Mouse (Mus musculus): ENCODE data around the gene Zfp629.

The Zfp629 gene

DNA sequence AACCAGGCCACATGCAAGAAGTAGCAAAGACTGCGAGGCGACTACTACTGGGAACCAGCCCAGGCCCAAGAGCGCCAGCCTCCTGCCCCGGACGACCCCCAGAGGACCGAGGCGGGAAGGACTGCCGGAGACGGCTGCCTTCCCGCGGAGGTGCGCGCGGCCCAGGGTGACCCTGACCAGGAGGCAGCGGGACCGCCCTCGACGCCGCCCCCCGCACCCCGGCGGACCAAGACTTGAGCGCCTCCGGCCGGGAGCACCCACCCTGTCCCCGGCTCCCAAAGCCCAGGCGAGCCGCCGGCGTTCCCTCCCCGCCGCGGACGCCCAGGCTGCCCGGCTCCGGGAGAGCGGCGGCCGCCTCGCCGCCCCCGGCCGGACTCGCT is 1.1 kb downstream of the Zfp629 start:
- DNase-seq (ENCODE audit: low read depth, low spot score), result no peak

DNA sequence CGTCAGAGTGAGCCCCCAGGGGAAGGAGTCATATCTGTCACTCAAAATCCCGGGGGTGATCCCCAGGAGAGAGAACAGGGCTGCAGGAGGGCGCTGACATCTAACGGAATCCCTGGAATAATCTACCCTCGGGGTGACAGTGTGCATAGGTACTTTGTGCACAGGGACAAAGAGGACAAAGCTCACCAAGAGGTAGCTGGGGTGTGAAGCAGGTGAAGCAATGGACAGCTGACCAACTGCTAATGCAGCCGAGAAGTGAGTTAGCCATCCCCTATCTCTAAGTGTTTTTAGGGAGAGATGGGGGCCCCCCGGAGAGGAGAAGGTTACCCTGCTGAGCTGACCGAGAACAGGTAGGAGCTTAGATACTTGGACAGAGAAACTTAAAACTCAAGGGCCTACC is 1.5 kb downstream of the Zfp629 start:
- DNase-seq (ENCODE audit: low read depth, low spot score), result no peak

DNA sequence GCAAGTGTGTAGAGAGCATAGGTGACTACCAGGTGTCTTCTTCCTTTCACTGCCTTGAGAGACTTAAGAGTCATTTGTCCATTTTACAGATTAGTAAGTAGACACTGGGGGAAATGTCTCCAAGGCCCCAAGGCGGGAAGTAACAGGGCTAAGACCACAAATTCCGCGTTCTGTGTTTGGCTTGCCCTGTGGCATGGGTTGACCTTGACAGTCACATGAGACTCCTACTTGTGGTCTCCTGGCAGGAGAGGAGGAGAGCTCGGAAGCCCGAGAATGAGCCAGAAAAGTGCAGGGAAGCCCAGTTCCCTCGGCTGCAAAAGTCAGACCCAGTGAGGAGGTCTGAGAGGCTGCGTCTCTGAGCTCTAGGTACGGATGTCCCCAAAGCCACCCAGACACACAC is 2.1 kb downstream of the Zfp629 start:
- no peak for DNase-seq (ENCODE audit: low read depth, low spot score)

DNA sequence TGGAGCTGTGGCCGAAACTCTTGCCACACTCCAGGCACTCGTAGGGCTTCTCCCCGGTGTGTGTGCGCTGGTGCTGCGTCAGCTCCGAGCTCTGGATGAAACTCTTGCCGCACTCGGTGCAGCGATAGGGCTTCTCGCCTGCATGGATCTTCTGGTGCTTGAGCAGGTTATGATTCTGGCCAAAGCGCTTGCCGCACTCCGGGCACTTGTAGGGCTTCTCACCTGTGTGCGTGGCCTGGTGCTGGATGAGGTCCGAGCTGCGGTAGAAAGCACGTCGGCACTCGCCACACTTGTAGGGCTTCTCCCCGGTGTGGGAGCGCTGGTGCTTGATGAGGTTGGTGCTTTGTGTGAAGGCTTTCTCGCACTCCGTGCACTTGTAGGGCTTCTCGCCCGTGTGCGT is 4.0 kb downstream of the Zfp629 start:
- DNase-seq (ENCODE audit: low read depth, low spot score), result peak; percentile 61

DNA sequence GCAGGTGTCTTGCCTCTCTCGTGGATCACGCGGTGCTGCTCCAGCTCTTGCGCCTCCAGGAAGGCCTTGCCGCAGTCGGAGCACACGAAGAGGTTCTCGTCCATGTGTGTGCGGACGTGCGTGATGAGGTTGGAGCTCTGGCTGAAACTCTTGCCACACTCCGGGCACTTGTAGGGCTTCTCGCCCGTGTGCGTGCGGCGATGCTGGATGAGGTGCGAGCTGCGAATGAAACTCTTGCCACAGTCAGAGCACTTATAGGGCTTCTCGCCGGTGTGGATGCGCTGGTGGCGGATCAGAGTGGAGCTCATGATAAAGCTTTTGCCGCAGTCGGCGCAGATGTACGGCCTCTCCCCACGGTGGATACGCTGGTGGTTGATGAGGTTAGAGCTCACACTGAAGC is 4.6 kb downstream of the Zfp629 start:
- peak; percentile 41 for DNase-seq (ENCODE audit: low read depth, low spot score)

DNA sequence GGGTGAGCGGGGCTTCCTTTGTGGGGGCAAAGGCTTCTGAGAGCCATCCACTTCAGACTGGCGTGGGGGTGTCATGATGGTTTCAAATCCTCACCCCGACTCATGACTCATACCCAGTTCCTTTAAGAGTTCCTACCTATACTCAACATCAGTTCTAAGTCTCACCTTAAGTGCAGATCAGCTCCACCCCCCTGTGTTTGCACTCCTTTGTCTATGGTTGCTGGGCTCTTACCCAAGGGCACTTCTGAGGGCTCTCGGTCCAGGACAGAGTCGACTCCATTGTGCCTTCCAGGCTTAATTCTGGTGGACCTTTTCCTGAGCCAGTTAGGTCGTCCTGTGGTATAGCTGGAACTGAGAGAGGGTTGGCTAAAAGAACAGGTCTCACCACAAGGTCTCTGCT is 8.4 kb downstream of the Zfp629 start:
- DNase-seq (ENCODE audit: low read depth, low spot score), result no peak

DNA sequence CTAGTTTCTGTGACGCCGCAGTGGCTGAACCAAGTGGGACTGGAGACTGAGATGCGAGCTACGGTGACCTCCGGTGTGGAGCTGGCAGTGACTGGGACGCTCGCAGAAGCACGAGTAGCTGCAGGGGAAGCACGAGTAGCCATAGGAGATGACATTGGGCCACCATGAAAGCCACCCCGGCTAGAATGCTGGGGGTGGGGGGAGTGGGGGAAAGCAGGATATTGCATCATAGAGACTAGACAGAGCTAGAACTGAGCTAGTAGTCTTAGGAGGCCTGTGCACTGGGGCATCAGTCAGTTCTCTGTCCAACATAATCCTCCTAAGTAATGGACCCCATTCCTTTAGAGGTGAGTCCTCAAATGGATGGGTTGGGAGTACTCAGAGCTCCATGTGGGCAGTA is 11.3 kb downstream of the Zfp629 start:
- no peak for DNase-seq (ENCODE audit: low read depth, low spot score)

DNA sequence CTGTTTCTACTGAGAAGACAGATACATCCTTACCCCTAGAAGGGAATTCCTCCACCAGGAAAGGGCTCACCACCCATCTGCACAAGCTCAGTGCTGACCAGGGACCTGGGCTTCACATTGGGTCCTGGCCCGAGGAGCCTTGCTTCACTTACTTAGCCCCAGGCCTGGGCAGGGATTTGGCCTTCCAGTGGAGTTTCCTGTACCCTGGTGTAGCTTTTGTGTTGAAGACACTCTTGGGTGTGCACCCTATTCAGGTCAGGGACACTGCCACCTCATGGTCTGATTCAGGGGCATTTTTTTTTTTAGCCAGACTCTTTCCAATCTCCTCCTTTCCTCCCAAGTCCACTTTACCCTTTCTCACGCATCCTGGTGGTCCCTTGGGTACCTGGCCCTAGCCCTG is 12.7 kb downstream of the Zfp629 start:
- no peak for DNase-seq (ENCODE audit: low read depth, low spot score)

DNA sequence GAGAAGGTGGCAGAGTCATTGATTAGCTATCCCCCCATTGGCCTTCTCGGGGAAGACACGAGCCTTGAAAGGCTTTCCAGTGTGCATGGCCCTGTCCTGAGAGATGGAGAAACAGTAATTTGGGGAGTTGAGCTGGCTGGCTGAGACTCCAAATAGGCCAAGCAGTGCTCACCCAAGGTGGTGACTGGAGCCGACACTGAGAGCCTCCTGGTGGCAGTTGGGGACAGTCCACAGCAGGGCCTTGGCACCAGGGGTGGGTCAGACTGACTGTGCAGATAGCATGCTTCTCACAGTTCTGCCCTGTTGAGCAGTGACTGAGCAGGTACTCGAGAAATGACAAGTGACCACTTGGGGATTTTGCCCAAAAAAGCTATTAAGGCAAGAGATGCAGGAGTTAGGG is 13.9 kb downstream of the Zfp629 start:
- DNase-seq (ENCODE audit: low read depth, low spot score), result no peak

DNA sequence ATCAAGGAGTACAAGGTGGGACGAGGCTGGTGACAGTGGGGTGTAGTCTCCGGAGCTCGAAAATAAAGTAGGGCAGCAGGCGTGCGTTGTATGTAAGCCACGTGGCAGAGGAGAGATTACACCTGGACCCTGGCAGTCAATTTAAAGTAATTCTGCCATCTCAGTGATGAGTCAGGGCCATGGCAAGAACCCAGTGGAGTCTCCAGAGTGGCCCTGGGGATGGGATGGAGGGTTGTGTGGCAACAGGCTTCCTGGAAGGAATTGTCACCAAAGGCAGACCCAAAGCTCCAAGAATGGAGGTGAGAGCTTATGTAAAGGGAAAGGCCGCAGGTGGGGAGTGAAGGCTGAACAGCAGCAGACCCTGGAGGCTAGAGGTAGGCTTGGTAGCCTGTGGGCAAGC is 15.0 kb downstream of the Zfp629 start:
- DNase-seq (ENCODE audit: low read depth, low spot score), result no peak

DNA sequence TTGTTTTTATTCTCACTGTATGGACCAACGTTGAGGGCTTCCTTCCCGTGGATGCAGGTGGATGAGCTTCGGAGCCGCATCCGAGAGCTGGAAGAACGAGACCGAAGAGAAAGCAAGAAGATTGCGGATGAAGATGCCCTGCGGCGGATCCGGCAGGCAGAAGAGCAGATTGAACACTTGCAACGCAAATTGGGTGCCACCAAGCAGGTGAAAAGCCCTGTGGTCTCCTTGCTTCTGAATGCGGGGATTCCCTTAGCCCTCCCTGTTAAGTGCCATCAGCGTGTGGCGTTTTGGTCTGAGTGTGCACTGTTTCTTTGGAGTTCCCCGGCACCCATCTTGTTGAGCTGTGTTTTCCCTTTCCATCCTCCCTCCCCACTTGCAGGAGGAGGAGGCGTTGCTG is 18.9 kb downstream of the Zfp629 start:
- DNase-seq (ENCODE audit: low read depth, low spot score), result no peak

DNA sequence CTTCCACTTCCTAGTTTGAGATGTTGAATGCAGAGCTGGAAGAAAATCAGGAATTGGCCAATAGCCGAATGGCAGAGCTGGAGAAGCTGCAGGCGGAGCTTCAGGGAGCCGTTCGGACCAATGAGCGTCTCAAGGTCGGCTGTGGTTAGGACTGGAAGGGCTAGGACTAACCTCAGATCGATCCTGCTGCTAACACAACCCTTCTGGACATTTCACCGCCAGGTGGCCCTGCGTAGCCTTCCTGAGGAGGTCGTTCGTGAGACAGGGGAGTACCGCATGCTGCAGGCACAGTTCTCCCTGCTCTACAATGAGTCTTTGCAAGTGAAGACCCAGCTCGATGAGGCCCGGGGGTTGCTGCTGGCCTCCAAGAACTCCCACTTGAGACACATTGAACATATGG is 23.0 kb downstream of the Zfp629 start:
- peak; percentile 80 for DNase-seq (ENCODE audit: low read depth, low spot score)

DNA sequence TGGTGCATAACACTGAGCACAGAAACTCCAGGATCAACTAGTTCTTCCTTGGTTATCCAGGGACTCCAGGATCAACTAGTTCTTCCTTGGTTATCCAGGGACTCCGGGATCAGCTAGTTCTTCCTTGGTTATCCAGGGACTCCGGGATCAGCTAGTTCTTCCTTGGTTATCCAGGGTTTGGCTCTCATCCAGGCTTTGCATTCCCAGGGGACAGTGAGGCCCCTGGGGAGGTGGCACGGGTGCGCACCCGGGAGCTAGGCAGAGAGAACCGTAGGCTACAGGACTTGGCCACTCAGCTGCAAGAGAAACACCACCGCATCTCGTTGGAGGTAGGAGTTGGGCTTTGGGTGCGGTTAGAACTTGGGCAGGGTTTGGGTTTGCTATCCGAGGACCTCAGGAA is 24.5 kb downstream of the Zfp629 start:
- no peak for DNase-seq (ENCODE audit: low read depth, low spot score)

DNA sequence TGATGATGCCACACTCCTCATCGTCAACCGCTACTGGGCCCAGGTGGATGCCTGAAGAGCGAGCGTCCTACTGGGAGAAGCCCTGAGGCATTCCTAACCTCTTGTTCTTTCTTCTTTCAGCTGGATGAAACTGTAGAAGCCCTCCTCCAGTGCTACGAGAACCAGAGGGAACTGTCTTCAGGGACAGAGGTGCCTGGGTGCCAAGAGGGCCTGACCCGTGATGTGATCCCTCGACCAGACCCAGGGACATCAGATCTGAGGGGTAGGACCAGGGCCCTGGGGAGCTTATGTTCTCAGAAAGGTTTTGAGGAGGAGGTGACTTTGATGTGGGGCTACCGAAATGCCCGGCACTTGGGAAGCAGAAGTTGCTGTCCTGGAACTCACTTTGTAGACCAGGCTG is 26.0 kb downstream of the Zfp629 start:
- no peak for DNase-seq (ENCODE audit: low read depth, low spot score)

DNA sequence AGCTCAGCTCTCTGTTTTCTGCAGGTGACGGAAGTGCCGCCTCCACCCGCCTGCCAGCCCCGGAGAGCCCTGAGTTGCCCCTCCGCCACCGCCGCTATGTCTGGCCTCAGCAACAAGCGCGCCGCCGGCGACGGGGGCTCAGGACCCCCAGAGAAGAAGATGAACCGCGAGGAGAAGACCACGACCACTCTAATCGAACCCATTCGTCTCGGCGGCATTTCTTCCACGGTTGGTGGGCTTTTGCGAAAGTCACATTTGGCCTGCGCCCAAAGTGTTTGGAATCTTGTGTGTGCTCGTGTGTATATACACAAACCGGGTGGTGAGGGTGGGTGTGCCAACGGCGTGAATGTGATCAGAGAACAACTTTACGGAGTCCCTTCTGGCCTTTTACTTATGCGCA is 26.7 kb downstream of the Zfp629 start:
- DNase-seq (ENCODE audit: low read depth, low spot score), result no peak

DNA sequence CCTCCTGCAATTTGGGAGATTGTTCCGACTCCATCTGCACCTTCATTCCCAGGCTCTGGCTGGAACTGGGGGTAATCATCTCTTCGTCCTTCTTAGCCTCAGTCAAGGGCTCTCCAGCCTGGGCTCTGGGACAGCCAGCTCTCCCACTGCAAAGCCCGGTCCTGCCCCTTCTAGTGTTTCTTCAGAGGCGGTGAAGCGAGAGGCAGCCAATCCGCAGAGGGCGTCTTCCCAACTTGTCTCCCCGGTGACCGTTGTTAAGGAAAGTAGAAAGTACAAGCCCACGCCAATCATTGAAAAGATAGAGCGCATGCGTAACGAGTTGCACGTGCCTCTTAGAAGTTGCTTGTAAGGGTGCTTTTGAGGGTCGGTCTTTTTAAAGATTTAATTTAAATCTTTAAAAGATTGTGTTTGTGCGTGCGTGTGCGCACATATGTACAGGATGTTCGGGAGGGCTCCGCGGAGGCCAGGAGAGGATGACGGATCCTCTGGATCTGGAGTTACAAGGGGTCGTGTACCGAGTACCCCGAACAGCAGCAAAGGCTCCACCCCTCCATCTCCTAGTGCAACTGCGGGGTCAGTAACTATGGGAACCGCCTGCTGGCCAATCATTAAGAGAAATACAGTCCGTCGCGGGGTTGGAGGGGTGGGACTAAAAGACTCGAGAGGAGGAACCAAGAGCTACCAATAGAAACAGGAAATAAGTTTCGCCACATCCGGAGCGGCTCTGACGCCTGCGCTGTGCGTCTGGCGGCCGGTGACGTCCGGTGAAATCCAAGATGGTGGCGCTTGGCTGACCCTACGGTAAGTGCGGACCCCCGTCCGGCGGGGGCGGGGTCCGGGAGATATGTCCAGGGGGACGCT is 27.4 kb downstream of the Zfp629 start, which contains the start of the genes Ccdc189 and Rnf40:
TSS of gene Ccdc189 (minus strand) at position 585 of the 861 bp plus-strand sequence.
TSS of gene Rnf40 (plus strand) at position 757 of the 861 bp plus-strand sequence.
- DNase-seq (ENCODE audit: low read depth, low spot score), result peak; percentile 99

DNA sequence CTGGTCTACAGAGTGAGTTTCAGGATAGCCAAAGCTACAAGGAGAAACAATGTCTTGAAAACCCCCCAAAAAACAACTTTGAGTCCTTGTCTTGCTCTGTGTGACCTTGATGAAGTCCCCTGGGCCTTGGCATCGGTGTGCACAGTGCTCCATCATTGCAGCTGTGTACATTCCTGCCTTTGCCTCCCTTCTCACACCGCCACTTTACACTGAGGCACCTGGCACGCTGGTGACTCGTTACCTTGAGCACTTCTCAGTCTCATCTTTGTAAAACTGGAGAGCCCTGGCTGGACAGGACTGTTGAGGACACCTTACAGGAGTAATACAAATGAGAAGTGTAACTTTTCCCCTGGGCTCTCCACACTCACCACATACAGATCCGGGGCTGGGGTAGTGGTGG is 28.4 kb downstream of the Zfp629 start:
- no peak for DNase-seq (ENCODE audit: low read depth, low spot score)

DNA sequence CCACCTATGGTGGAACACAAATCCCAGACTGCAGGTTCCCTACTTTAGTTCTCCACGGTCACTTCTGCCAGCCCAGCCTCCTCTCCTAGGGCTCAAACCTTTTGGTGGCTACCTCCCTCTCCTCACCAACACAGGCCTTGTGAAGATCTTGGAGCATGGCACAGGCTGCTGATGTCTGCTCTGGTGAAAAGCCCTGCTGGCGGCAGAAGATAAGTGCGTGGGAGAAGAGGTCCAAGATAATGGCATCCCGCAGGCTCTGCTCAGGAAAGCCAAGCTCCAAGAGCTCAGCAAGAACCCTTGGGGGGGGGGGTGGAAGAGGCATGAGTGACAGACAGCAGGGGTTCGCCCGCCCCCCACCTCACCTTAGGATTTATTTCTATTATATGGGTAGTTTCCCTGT is 29.4 kb downstream of the Zfp629 start:
- no peak for DNase-seq (ENCODE audit: low read depth, low spot score)

DNA sequence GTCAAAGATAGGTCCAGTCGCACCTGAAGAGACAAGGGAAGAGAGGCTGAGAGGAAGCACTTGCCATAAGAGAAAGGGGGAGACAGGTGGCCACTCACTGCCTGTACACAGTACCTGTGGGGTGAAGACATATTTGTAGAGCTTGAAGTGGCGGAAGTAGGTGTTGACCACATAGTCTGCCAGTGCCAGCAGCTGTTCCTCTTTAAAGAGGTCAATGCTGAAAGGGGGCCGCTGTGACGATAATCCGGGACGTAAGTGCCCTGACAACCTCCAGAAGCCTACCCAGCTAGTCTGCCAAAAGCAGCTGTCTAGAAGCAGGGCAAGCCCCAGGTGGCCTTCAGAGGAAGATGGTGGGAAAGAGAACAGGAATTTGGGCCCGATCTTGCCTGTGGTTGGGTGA is 30.6 kb downstream of the Zfp629 start:
- no peak for DNase-seq (ENCODE audit: low read depth, low spot score)

DNA sequence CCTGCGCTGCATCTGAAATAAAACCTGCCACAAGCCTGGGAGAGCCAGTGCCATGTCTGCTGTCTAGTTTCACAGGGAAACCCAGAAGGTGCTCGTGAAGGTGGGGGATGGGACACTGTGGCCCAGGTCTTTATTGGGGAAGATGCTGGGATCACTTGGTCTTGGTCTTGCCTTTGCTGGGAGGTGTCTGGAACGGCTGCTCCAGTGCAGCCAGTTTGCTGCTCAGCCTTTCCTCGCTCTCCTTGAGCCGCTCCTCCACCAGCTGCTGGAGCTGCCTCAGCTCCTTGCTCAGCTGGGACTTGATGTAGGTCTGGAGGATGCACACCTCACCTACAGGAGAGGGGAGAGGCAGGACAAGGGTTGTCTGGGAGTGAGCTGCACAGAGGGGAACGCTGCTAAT is 32.3 kb downstream of the Zfp629 start:
- DNase-seq (ENCODE audit: low read depth, low spot score), result no peak

DNA sequence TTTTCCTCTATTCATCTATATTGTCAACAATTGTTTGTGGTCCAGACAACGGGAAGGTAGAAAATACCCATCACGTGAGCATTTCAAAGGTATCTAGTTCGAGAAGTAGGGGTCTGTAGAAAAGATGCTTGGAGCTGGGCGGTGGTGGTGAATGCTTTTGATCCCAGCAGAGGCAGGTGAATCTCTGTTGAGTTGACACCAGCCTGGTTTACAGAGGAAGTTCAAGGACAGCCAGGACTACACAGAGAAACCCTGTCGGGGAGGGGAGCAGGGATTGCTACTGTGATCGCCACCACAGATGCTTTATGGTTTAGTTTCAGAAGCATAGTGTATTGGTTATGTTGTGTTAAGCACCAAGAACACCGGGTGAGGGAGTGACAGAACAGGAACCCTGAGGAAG is 41.5 kb downstream of the Zfp629 start:
- DNase-seq (ENCODE audit: low read depth, low spot score), result no peak

DNA sequence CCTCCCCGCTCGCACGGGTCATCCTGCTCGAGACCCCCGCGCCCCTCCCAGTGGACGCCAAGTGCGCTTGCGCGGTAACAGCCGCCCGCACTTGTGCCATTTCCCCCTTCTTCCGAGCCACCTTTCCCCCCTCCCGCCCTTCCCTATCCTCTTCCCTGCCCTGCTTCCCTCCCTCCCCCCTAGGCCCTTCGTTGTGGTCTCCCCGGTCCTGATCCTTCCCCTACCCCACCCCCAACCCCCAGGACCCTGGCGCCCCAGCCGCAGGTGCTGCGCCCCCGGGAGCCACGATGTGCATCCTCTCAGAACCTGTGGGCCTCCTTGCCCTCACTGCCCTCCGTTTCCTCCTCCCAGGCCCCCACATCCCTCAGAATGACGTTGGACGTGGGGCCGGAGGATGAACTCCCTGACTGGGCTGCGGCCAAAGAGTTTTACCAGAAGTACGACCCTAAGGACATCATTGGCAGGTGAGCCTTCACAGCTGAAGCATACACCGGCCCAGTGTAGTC is 42.0 kb downstream of the Zfp629 start:
- DNase-seq (ENCODE audit: low read depth, low spot score), result no peak

DNA sequence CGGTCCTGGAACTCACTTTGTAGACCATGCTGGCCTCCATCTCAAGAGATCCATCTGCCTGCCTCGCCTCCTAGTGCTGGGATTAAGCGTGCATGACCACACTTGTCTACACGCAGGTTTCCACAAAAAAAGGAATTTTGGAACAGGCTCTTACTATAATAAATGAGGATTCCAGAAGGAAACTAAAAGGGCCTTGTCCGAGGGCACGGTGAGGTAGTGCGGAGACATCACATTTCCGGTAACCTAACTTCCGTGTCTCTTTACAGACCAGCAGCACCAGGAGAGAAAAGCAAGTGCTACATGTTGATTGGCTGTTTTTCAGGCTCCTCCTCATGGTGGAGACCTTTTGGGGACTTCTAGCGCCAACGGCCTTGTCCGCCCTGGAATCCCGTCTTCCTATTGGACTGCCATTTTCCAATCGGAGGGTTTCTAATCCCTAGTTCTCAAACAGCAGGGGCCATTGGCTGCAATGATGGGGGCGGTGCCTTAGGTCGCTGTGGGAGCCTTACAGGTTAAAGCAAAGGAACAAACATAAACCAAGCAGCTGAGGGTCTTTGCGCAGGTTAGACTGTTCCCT is 42.6 kb downstream of the Zfp629 start, which contains the start of gene Phkg2:
TSS of gene Phkg2 (plus strand) at position 446 of the 577 bp plus-strand sequence.
- DNase-seq (ENCODE audit: low read depth, low spot score), result peak; percentile 99

Data from ES-CJ7 (cell line).